Mouse (Mus musculus): ENCODE data around the gene Serpina5. TPM values are rescaled to one million over a fixed set of nuclear protein-coding genes. Genes with fewer than 3 reads are reported as not detected.

Gene Serpina5
- polyA plus RNA-seq, 1 experiment from 2014 or later: 0.07 TPM

GRCm38 (mm10) chr12:104114921-104115579 is 14.1 kb downstream of the Serpina5 start:
- no peak overlapping the region for H3K4me2 ChIP-seq (replicated peaks; ENCODE audit: low read depth, low read length)
- no peak overlapping the region for H3K27ac ChIP-seq (ENCODE audit: low read length)
- ATAC-seq (ENCODE audit: low FRiP score, low TSS enrichment): no peak
- 48% methylated on average over 3 of the region's 3 CpGs for WGBS
- H3K4me1 ChIP-seq (ENCODE audit: insufficient read depth, low read length): no peaks in the 10 kb centered on the region
- H3K36me3 ChIP-seq (ENCODE audit: insufficient read depth, low read length): no peaks in the 10 kb centered on the region
- H3K27me3 ChIP-seq (ENCODE audit: insufficient read depth, low read length): no peaks in the 10 kb centered on the region
- no peak overlapping the region for H3K9ac ChIP-seq (replicated peaks; ENCODE audit: low read length)
- H3K9me3 ChIP-seq (ENCODE audit: low read length): no peaks in the 10 kb centered on the region
- H3K4me3 ChIP-seq (ENCODE audit: low read length): no peak overlapping the region

- no peak overlapping the region for H3K4me3 ChIP-seq (ENCODE audit: low read length)
- no peaks in the 10 kb centered on the region for H3K9me3 ChIP-seq (ENCODE audit: low read length)
- H3K4me2 ChIP-seq (replicated peaks; ENCODE audit: low read depth, low read length): no peak overlapping the region
- WGBS: 81% methylated on average over 1 of the region's 1 CpGs
- H3K9ac ChIP-seq (replicated peaks; ENCODE audit: low read length): no peak overlapping the region
- H3K27ac ChIP-seq (ENCODE audit: low read length): no peak overlapping the region
- no peaks in the 10 kb centered on the region for H3K27me3 ChIP-seq (ENCODE audit: insufficient read depth, low read length)
- ATAC-seq (ENCODE audit: low FRiP score, low TSS enrichment): no peak
- no peaks in the 10 kb centered on the region for H3K36me3 ChIP-seq (ENCODE audit: insufficient read depth, low read length)
- H3K4me1 ChIP-seq (ENCODE audit: insufficient read depth, low read length): no peaks in the 10 kb centered on the region
Observed at GRCm38 (mm10) chr12:104123097-104123496, 22.2 kb downstream of the Serpina5 start.

- Histone ChIP-seq H3K4me2 (replicated peaks; ENCODE audit: low read depth, low read length) (no peak overlapping the region), H3K9ac (replicated peaks; ENCODE audit: low read length) (no peak overlapping the region), H3K4me3 (ENCODE audit: low read length) (no peak overlapping the region), H3K36me3 (ENCODE audit: insufficient read depth, low read length) (no peaks in the 10 kb centered on the region), H3K9me3 (ENCODE audit: low read length) (no peaks in the 10 kb centered on the region), H3K4me1 (ENCODE audit: insufficient read depth, low read length) (no peaks in the 10 kb centered on the region), H3K27ac (ENCODE audit: low read length) (no peak overlapping the region), H3K27me3 (ENCODE audit: insufficient read depth, low read length) (no peaks in the 10 kb centered on the region)
- no peak for ATAC-seq (ENCODE audit: low FRiP score, low TSS enrichment)
- 78% methylated on average over 2 of the region's 2 CpGs for WGBS
Observed at GRCm38 (mm10) chr12:104123996-104124395, 23.1 kb downstream of the Serpina5 start.

- Histone ChIP-seq H3K27me3 (ENCODE audit: insufficient read depth, low read length) (no peaks in the 10 kb centered on the region), H3K9me3 (ENCODE audit: low read length) (no peaks in the 10 kb centered on the region), H3K4me2 (replicated peaks; ENCODE audit: low read depth, low read length) (no peak overlapping the region), H3K27ac (ENCODE audit: low read length) (no peak overlapping the region), H3K4me3 (ENCODE audit: low read length) (no peak overlapping the region), H3K36me3 (ENCODE audit: insufficient read depth, low read length) (no peaks in the 10 kb centered on the region), H3K4me1 (ENCODE audit: insufficient read depth, low read length) (no peaks in the 10 kb centered on the region), H3K9ac (replicated peaks; ENCODE audit: low read length) (no peak overlapping the region)
- WGBS: 51% methylated on average over 5 of the region's 5 CpGs
- no peak for ATAC-seq (ENCODE audit: low FRiP score, low TSS enrichment)
Observed at GRCm38 (mm10) chr12:104125021-104125560, 24.2 kb downstream of the Serpina5 start.

- Histone ChIP-seq H3K9me3 (ENCODE audit: low read length) (no peaks in the 10 kb centered on the region), H3K4me2 (replicated peaks; ENCODE audit: low read depth, low read length) (no peak within 1 kb of the TSS), H3K27ac (ENCODE audit: low read length) (no peak within 1 kb of the TSS), H3K27me3 (ENCODE audit: insufficient read depth, low read length) (no peaks in the 10 kb centered on the region), H3K4me1 (ENCODE audit: insufficient read depth, low read length) (no peaks in the 10 kb centered on the region), H3K36me3 (ENCODE audit: insufficient read depth, low read length) (no peaks in the 10 kb centered on the region), H3K4me3 (ENCODE audit: low read length) (no peak within 1 kb of the TSS), H3K9ac (replicated peaks; ENCODE audit: low read length) (no peak within 1 kb of the TSS)
- WGBS: 71% methylated on average over 5 of the region's 5 CpGs
- no peak for ATAC-seq (ENCODE audit: low FRiP score, low TSS enrichment)
Observed at GRCm38 (mm10) chr12:104127696-104128095, 26.8 kb downstream of the Serpina5 start, which contains the start of gene Serpina3b. TSS of gene Serpina3b (plus strand) at chr12:104127996.

- Histone ChIP-seq H3K36me3 (ENCODE audit: insufficient read depth, low read length) (no peaks in the 10 kb centered on the region), H3K27me3 (ENCODE audit: insufficient read depth, low read length) (no peaks in the 10 kb centered on the region), H3K4me2 (replicated peaks; ENCODE audit: low read depth, low read length) (no peak overlapping the region), H3K27ac (ENCODE audit: low read length) (no peak overlapping the region), H3K4me1 (ENCODE audit: insufficient read depth, low read length) (no peaks in the 10 kb centered on the region), H3K9ac (replicated peaks; ENCODE audit: low read length) (no peak overlapping the region), H3K4me3 (ENCODE audit: low read length) (no peak overlapping the region), H3K9me3 (ENCODE audit: low read length) (no peaks in the 10 kb centered on the region)
- no peak for ATAC-seq (ENCODE audit: low FRiP score, low TSS enrichment)
Observed at GRCm38 (mm10) chr12:104131041-104131440, 30.1 kb downstream of the Serpina5 start.

GRCm38 (mm10) chr12:104138216-104138615 is 37.3 kb downstream of the Serpina5 start:
- no peaks in the 10 kb centered on the region for H3K9me3 ChIP-seq (ENCODE audit: low read length)
- no peak overlapping the region for H3K4me3 ChIP-seq (ENCODE audit: low read length)
- no peak overlapping the region for H3K4me2 ChIP-seq (replicated peaks; ENCODE audit: low read depth, low read length)
- no peak overlapping the region for H3K27ac ChIP-seq (ENCODE audit: low read length)
- no peaks in the 10 kb centered on the region for H3K36me3 ChIP-seq (ENCODE audit: insufficient read depth, low read length)
- H3K27me3 ChIP-seq (ENCODE audit: insufficient read depth, low read length): no peaks in the 10 kb centered on the region
- WGBS: 81% methylated on average over 2 of the region's 2 CpGs
- no peaks in the 10 kb centered on the region for H3K4me1 ChIP-seq (ENCODE audit: insufficient read depth, low read length)
- no peak overlapping the region for H3K9ac ChIP-seq (replicated peaks; ENCODE audit: low read length)
- no peak for ATAC-seq (ENCODE audit: low FRiP score, low TSS enrichment)

GRCm38 (mm10) chr12:104140543-104141103 is 39.7 kb downstream of the Serpina5 start:
- WGBS: 88% methylated on average over 4 of the region's 4 CpGs
- no peaks in the 10 kb centered on the region for H3K36me3 ChIP-seq (ENCODE audit: insufficient read depth, low read length)
- no peak for ATAC-seq (ENCODE audit: low FRiP score, low TSS enrichment)

GRCm38 (mm10) chr12:104141506-104141905 is 40.6 kb downstream of the Serpina5 start:
- Histone ChIP-seq H3K9ac (replicated peaks; ENCODE audit: low read length) (no peak overlapping the region), H3K27ac (ENCODE audit: low read length) (no peak overlapping the region), H3K4me1 (ENCODE audit: insufficient read depth, low read length) (no peaks in the 10 kb centered on the region), H3K4me2 (replicated peaks; ENCODE audit: low read depth, low read length) (no peak overlapping the region), H3K9me3 (ENCODE audit: low read length) (no peaks in the 10 kb centered on the region), H3K36me3 (ENCODE audit: insufficient read depth, low read length) (no peaks in the 10 kb centered on the region), H3K4me3 (ENCODE audit: low read length) (no peak overlapping the region), H3K27me3 (ENCODE audit: insufficient read depth, low read length) (no peaks in the 10 kb centered on the region)
- ATAC-seq (ENCODE audit: low FRiP score, low TSS enrichment): no peak
- WGBS: 80% methylated on average over 1 of the region's 1 CpGs

More at GRCm38 (mm10) chr12:104140543-104141103, 39.7 kb downstream of the Serpina5 start:
- Histone ChIP-seq H3K9me3 (ENCODE audit: low read length) (no peaks in the 10 kb centered on the region), H3K27ac (ENCODE audit: low read length) (no peak overlapping the region), H3K27me3 (ENCODE audit: insufficient read depth, low read length) (no peaks in the 10 kb centered on the region), H3K4me2 (replicated peaks; ENCODE audit: low read depth, low read length) (no peak overlapping the region), H3K4me1 (ENCODE audit: insufficient read depth, low read length) (no peaks in the 10 kb centered on the region), H3K4me3 (ENCODE audit: low read length) (no peak overlapping the region), H3K9ac (replicated peaks; ENCODE audit: low read length) (no peak overlapping the region)

- no peak overlapping the region for H3K9ac ChIP-seq (replicated peaks; ENCODE audit: low read length)
- 82% methylated on average over 1 of the region's 1 CpGs for WGBS
- ATAC-seq (ENCODE audit: low FRiP score, low TSS enrichment): no peak
Observed at GRCm38 (mm10) chr12:104142427-104142826, 41.5 kb downstream of the Serpina5 start.

More at GRCm38 (mm10) chr12:104142427-104142826, 41.5 kb downstream of the Serpina5 start:
- no peaks in the 10 kb centered on the region for H3K4me1 ChIP-seq (ENCODE audit: insufficient read depth, low read length)
- no peaks in the 10 kb centered on the region for H3K36me3 ChIP-seq (ENCODE audit: insufficient read depth, low read length)
- no peak overlapping the region for H3K4me3 ChIP-seq (ENCODE audit: low read length)
- no peaks in the 10 kb centered on the region for H3K9me3 ChIP-seq (ENCODE audit: low read length)
- no peaks in the 10 kb centered on the region for H3K27me3 ChIP-seq (ENCODE audit: insufficient read depth, low read length)
- no peak overlapping the region for H3K4me2 ChIP-seq (replicated peaks; ENCODE audit: low read depth, low read length)
- no peak overlapping the region for H3K27ac ChIP-seq (ENCODE audit: low read length)

Measured in kidney, embryonic 16.5 days (tissue).